Mouse (Mus musculus): ENCODE results near the gene Cyb5rl.

DNA sequence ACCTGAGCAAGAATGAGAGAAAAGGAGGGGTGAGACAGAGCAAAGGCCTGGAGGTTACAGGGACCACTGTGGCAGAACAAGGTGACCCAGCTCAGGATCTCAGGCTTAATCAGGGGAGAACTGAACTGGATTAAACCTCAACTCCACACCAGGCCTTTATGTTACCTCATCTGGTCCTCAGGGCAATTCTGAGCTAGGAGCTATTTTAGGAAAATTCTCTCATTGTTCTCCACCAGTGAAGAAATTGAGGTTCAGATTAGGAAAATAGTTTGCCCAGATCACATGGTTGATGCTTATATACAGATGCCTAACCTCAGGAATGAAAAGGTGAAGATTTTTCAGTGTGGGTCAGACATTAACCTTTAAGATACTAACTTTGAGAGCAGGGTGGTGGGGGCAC is 12.9 kb downstream of the Cyb5rl start:
- TF ChIP-seq POLR2A (IDR thresholded peaks at IDR 0.05; ENCODE audit: borderline replicate concordance, low read depth, low read length): no peak
- no peak for TF ChIP-seq CTCF (IDR thresholded peaks at IDR 0.05; ENCODE audit: low read depth, low read length)
